Mouse (Mus musculus): ENCODE measurements at regions not wholly inside any gene's neighbourhood (a gene's known extent, or its start where the extent isn't known, plus 50 kb on each side); places are given as distances from the start of the nearest gene placed in this dataset.

DNA sequence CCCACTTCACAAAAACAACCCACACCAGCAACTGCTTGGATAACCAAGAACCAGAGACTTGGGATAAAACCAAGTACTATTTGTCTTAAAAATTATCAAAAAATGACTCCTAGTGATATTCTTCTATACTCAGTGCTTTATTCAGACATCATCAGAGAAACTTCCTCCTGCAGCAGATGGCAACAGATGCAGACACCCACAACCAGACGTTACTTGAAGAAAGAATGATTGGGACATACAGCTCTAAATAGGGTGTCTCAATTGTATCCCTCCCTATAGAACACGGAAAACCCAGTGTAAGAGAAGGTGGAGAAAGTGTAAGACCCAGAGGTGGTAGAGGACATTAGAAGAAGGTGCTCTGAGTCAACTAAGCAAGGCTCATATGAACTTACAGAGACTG is 569.6 kb downstream of the Rapgef2 start:
- TF ChIP-seq CTCF (IDR thresholded peaks at IDR 0.05; ENCODE audit: low read depth) = no peak
- TF ChIP-seq EP300 (IDR thresholded peaks at IDR 0.05; ENCODE audit: low read depth) = no peak

Data from liver, embryonic 14.5 days (tissue).